8 mouse cellular contexts compared by ENCODE assay signal in genomic region chr3:40120298-40120875, GRCm38 (mm10).
DNase-seq lines count a peak whose midpoint lies in the region; ATAC-seq lines count a peak whose summit lies in the region.

No protein-coding gene starts in this region.

- peak overlapping the region; percentile 69 for H3K27ac ChIP-seq in midbrain, embryonic 10.5 days (replicated peaks)

- ATAC-seq in inflammation-experienced regulatory T-cells, adult 6 months = no peak

- DNase-seq in thymus, postnatal 4 days = peak; percentile 4
- DNase-seq in thymus, postnatal 36 days = no peak
- DNase-seq in embryo, embryonic 9.5 days (ENCODE audit: extremely low spot score) = peak; percentile 57
- peak; percentile 14 to 23 for DNase-seq in heart, postnatal 36 days
- peak; percentile 66 to 84 for DNase-seq in layer of hippocampus, postnatal 14 days (ENCODE audit: low spot score in 2 of 2)
- peak; percentile 70 for DNase-seq in midbrain, embryonic 10.5 days (ENCODE audit: low spot score)
- no peak for DNase-seq in B cell, adult 2 months

- H3K36me3 ChIP-seq in midbrain, embryonic 10.5 days = no peaks in the 10 kb centered on the region

- H3K4me3 ChIP-seq in midbrain, embryonic 10.5 days = no peak overlapping the region

- H3K9me3 ChIP-seq in midbrain, embryonic 10.5 days (replicated peaks) = no peaks in the 10 kb centered on the region

- WGBS in midbrain, embryonic 10.5 days = 42% methylated on average over 4 of the region's 4 CpGs

- peaks cover 64% of the 10 kb centered on the region for H3K4me1 ChIP-seq in midbrain, embryonic 10.5 days

- intact Hi-C loops in heart, postnatal 36 days (cut with DNase I) = no loop called here

- H3K27me3 ChIP-seq in midbrain, embryonic 10.5 days (ENCODE audit: low read depth, poor library complexity, severe bottlenecking) = peaks cover 35% of the 10 kb centered on the region

Comparison
In these comparisons a context has a peak if more than half of its experiments do, and no peak if none do; other contexts are left out.
1. DNase-seq: peak in thymus, postnatal 4 days (single experiment), embryo, embryonic 9.5 days (single experiment), heart, postnatal 36 days (2 of 2), layer of hippocampus, postnatal 14 days (2 of 2) and midbrain, embryonic 10.5 days (single experiment); none in thymus, postnatal 36 days (0 of 2) and B cell, adult 2 months (0 of 2).